Mouse (Mus musculus) heart, embryonic 10.5 days (tissue): ENCODE results near the gene Mecom. TPM values are rescaled to one million over a fixed set of nuclear protein-coding genes. Genes with fewer than 3 reads are reported as not detected.
A peak's percentile ranks its signal among the peaks of the same experiment; 100 is the strongest.
"Not testable (repeated sequence)": the region's sequence is repeated elsewhere in the genome, so short reads cannot be mapped to it uniquely, and the experiment has no call there.

Experiments
- DNase-seq: peaks from one replicate; pipeline ENCODE4 v3.0.0-alpha.2; 2017; ENCODE audit warnings: low spot score
- H3K27ac ChIP-seq: fragments of 300-500 bp; sonication (generic); 2 replicates; pipeline ENCODE4 v1.5.1; 2016; ENCODE audit warnings: mild to moderate bottlenecking
- H3K27me3 ChIP-seq: fragments of 300-500 bp; sonication (generic); 2 replicates; pipeline ENCODE4 v1.6.1; 2016; ENCODE audit warnings: mild to moderate bottlenecking; ENCODE audit not compliant: poor library complexity, insufficient read depth, severe bottlenecking
- H3K36me3 ChIP-seq: fragments of 300-500 bp; sonication (generic); 2 replicates; pipeline ENCODE4 v1.6.1; 2016; ENCODE audit warnings: mild to moderate bottlenecking, moderate library complexity
- H3K4me1 ChIP-seq: fragments of 300-500 bp; sonication (generic); 2 replicates; pipeline ENCODE4 v1.6.1; 2016; ENCODE audit warnings: mild to moderate bottlenecking
- H3K4me3 ChIP-seq: fragments of 300-500 bp; sonication (generic); 2 replicates; pipeline ENCODE4 v1.5.1; 2016; ENCODE audit warnings: mild to moderate bottlenecking, moderate library complexity
- H3K9me3 ChIP-seq: fragments of 300-500 bp; sonication (generic); 2 replicates; pipeline ENCODE4 v1.6.1; 2016; ENCODE audit warnings: mild to moderate bottlenecking, moderate library complexity
- WGBS: fragments of 180-500 bp; shearing (Covaris S2); methylation state at CpG from one replicate; pipeline ENCODE4 v1.1.7; 2016; 5-methylcytosine and 5-hydroxymethylcytosine counted together
- polyA plus RNA-seq: library from polyadenylated mRNA; unstranded; fragments of >200 nt; fragmentation: Nextera tagmentation; extraction: Ambion mirVana; gene quantifications from 2 replicates; pipeline ENCODE4 v1.2.1, GENCODE M21; 2016

Gene Mecom
- polyA plus RNA-seq, 1 experiment from 2014 or later = 40.3 TPM

- 87% methylated on average over 6 of the region's 6 CpGs for WGBS
- H3K4me3 ChIP-seq = no peak overlapping the region
- H3K27me3 ChIP-seq = no peaks in the 10 kb centered on the region
- H3K9me3 ChIP-seq = no peaks in the 10 kb centered on the region
- H3K4me1 ChIP-seq = peaks cover 3% of the 10 kb centered on the region; the same call in 1 of the 2 replicates
- no peaks in the 10 kb centered on the region for H3K36me3 ChIP-seq
- no peak for DNase-seq
- no peak overlapping the region for H3K27ac ChIP-seq
Measured at GRCm38 (mm10) chr3:30445970-30446442, 101.8 kb downstream of the Mecom start.

GRCm38 (mm10) chr3:30445247-30445969 is 102.4 kb downstream of the Mecom start:
- Histone ChIP-seq H3K4me1 (peaks cover under 1% of the 10 kb centered on the region; the same call in 1 of the 2 replicates), H3K9me3 (no peaks in the 10 kb centered on the region), H3K36me3 (no peaks in the 10 kb centered on the region), H3K27me3 (no peaks in the 10 kb centered on the region), H3K4me3 (no peak overlapping the region), H3K27ac (no peak overlapping the region)
- 89% methylated on average over 4 of the region's 4 CpGs for WGBS
- no peak for DNase-seq

- no peak overlapping the region for H3K4me3 ChIP-seq
- no peak overlapping the region for H3K27ac ChIP-seq
- no peak for DNase-seq
- no peaks in the 10 kb centered on the region for H3K9me3 ChIP-seq
- H3K4me1 ChIP-seq = peaks cover 9% of the 10 kb centered on the region
- H3K27me3 ChIP-seq = no peaks in the 10 kb centered on the region
- H3K36me3 ChIP-seq = no peaks in the 10 kb centered on the region
Measured at GRCm38 (mm10) chr3:30441646-30442045, 106.2 kb downstream of the Mecom start.

GRCm38 (mm10) chr3:30438007-30438406 is 109.8 kb downstream of the Mecom start:
- Histone ChIP-seq H3K27me3 (no peaks in the 10 kb centered on the region), H3K27ac (peak overlapping the region; percentile 47; the same call in 1 of the 2 replicates), H3K4me3 (no peak overlapping the region), H3K36me3 (no peaks in the 10 kb centered on the region), H3K9me3 (no peaks in the 10 kb centered on the region), H3K4me1 (peaks cover 19% of the 10 kb centered on the region)
- whole genome bisulfite sequencing = 31% methylated on average over 7 of the region's 7 CpGs
- no peak for DNase-seq

GRCm38 (mm10) chr3:30436561-30436960 is 111.2 kb downstream of the Mecom start:
- Histone ChIP-seq H3K4me3 (no peak overlapping the region), H3K27ac (peak overlapping the region; percentile 49; the same call in 1 of the 2 replicates), H3K9me3 (no peaks in the 10 kb centered on the region), H3K4me1 (peaks cover 19% of the 10 kb centered on the region), H3K27me3 (no peaks in the 10 kb centered on the region), H3K36me3 (no peaks in the 10 kb centered on the region)
- no peak for DNase-seq
- 80% methylated on average over 6 of the region's 6 CpGs for WGBS

GRCm38 (mm10) chr3:30436131-30436530 is 111.7 kb downstream of the Mecom start:
- 35% methylated on average over 9 of the region's 9 CpGs for WGBS

GRCm38 (mm10) chr3:30428877-30429276 is 118.9 kb downstream of the Mecom start:
- peaks cover 5% of the 10 kb centered on the region; the same call in 1 of the 2 replicates for H3K36me3 ChIP-seq
- H3K4me1 ChIP-seq = peaks cover 2% of the 10 kb centered on the region; the same call in 1 of the 2 replicates
- H3K27me3 ChIP-seq = no peaks in the 10 kb centered on the region
- H3K9me3 ChIP-seq = no peaks in the 10 kb centered on the region
- no peak overlapping the region for H3K4me3 ChIP-seq
- no peak overlapping the region for H3K27ac ChIP-seq
- DNase-seq = no peak
- 68% methylated on average over 5 of the region's 5 CpGs for WGBS

More at GRCm38 (mm10) chr3:30436131-30436530, 111.7 kb downstream of the Mecom start:
- H3K4me1 ChIP-seq = peaks cover 19% of the 10 kb centered on the region
- peak overlapping the region; percentile 49; the same call in 1 of the 2 replicates for H3K27ac ChIP-seq
- no peaks in the 10 kb centered on the region for H3K27me3 ChIP-seq
- H3K36me3 ChIP-seq = no peaks in the 10 kb centered on the region
- H3K9me3 ChIP-seq = no peaks in the 10 kb centered on the region
- H3K4me3 ChIP-seq = no peak overlapping the region
- DNase-seq = no peak

- DNase-seq = no peak
- 85% methylated on average over 5 of the region's 5 CpGs for WGBS
- Histone ChIP-seq H3K27me3 (no peaks in the 10 kb centered on the region), H3K4me1 (peaks cover 2% of the 10 kb centered on the region), H3K27ac (no peak overlapping the region), H3K4me3 (no peak overlapping the region), H3K9me3 (no peaks in the 10 kb centered on the region), H3K36me3 (peaks cover 6% of the 10 kb centered on the region; the same call in 1 of the 2 replicates)
Measured at GRCm38 (mm10) chr3:30424036-30424435, 123.8 kb downstream of the Mecom start.

- H3K27ac ChIP-seq, H3K27me3 ChIP-seq, H3K36me3 ChIP-seq, DNase-seq, H3K4me3 ChIP-seq, H3K9me3 ChIP-seq: not testable (repeated sequence)
- peaks cover 12% of the 10 kb centered on the region; the same call in 1 of the 2 replicates for H3K4me1 ChIP-seq
- 90% methylated on average over 4 of the region's 4 CpGs for WGBS
Measured at GRCm38 (mm10) chr3:30421948-30422347, 125.9 kb downstream of the Mecom start.

GRCm38 (mm10) chr3:30420899-30421298 is 126.9 kb downstream of the Mecom start:
- 74% methylated on average over 5 of the region's 5 CpGs for WGBS
- Histone ChIP-seq H3K27me3 (no peaks in the 10 kb centered on the region), H3K9me3 (no peaks in the 10 kb centered on the region), H3K4me1 (peaks cover 15% of the 10 kb centered on the region), H3K27ac (no peak overlapping the region), H3K36me3 (peaks cover 6% of the 10 kb centered on the region; the same call in 1 of the 2 replicates), H3K4me3 (no peak overlapping the region)
- no peak for DNase-seq

GRCm38 (mm10) chr3:30414173-30414572 is 133.6 kb downstream of the Mecom start:
- no peaks in the 10 kb centered on the region for H3K27me3 ChIP-seq
- WGBS = 83% methylated on average over 6 of the region's 6 CpGs
- H3K27ac ChIP-seq = no peak overlapping the region
- no peak for DNase-seq
- H3K9me3 ChIP-seq = no peaks in the 10 kb centered on the region
- peaks cover 15% of the 10 kb centered on the region for H3K4me1 ChIP-seq
- no peaks in the 10 kb centered on the region for H3K36me3 ChIP-seq
- no peak overlapping the region for H3K4me3 ChIP-seq

GRCm38 (mm10) chr3:30410778-30411177 is 137.0 kb downstream of the Mecom start:
- no peak overlapping the region for H3K27ac ChIP-seq

GRCm38 (mm10) chr3:30404821-30405220 is 143.0 kb downstream of the Mecom start:
- Histone ChIP-seq H3K9me3 (no peaks in the 10 kb centered on the region), H3K4me1 (no peaks in the 10 kb centered on the region), H3K36me3 (no peaks in the 10 kb centered on the region), H3K4me3 (no peak overlapping the region), H3K27ac (no peak overlapping the region), H3K27me3 (no peaks in the 10 kb centered on the region)
- no peak for DNase-seq
- WGBS = 85% methylated on average over 4 of the region's 4 CpGs

More at GRCm38 (mm10) chr3:30410778-30411177, 137.0 kb downstream of the Mecom start:
- H3K9me3 ChIP-seq = no peaks in the 10 kb centered on the region
- 74% methylated on average over 4 of the region's 4 CpGs for WGBS
- no peaks in the 10 kb centered on the region for H3K4me1 ChIP-seq
- H3K36me3 ChIP-seq = no peaks in the 10 kb centered on the region
- no peak overlapping the region for H3K4me3 ChIP-seq
- no peak for DNase-seq
- no peaks in the 10 kb centered on the region for H3K27me3 ChIP-seq
